Mouse (Mus musculus) kidney, postnatal 25 days (tissue): ENCODE results near the gene Creb3l2.

Experiments used
- DNase-seq, 2 experiments: peaks; one replicate each; pipeline ENCODE4 v3.0.0; 2021; ENCODE audit warnings: mixed read lengths in 2 of 2

The Creb3l2 gene

GRCm38 (mm10) chr6:37441251-37442011 lies 515 bp downstream of the Creb3l2 start:
- DNase-seq = no peak

- peak in 1 of 2 experiments; percentile 58 for DNase-seq
Measured at GRCm38 (mm10) chr6:37440491-37441250, 1.3 kb downstream of the Creb3l2 start.

DNA sequence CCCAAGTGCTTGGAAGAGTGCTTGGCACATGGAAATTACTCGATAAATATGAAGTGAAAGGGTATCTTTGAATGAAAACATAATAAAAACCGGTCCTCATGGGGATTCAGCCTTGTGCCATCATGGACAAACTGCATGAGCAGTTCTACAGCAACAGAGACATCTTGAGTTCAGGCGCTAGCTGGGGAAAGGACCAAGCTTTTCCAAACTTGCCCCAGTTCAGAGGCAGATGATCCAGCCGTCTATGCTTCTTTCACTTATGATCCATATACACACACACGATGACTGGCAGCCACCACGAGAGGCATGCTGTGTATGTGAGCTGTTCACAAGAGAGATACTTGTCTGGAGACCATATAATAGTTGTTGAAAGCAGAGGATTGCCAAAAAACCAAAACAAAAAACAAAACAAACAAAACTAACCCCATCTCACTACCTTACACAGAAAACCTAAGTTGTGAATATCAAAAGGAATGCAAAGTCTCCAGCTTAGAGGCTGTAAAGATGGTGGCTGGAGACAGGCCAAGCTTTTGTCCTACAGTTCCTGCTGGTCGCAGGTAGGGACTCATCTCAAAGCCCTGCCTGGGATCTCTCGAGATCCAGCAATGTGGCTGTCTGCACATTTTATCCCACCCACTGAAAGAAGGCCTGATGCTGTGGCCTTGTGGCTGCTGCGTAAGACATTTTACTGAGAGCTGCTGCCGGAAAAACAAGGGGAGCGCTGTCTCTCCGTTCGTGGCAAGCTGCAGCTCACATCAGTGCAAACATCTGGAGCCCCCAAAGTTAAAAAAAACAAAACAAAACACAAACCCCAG lies 2.1 kb downstream of the Creb3l2 start:
- DNase-seq = peak; percentile 57 to 65

- no peak for DNase-seq
Measured at GRCm38 (mm10) chr6:37438510-37438909, 3.4 kb downstream of the Creb3l2 start.

DNA sequence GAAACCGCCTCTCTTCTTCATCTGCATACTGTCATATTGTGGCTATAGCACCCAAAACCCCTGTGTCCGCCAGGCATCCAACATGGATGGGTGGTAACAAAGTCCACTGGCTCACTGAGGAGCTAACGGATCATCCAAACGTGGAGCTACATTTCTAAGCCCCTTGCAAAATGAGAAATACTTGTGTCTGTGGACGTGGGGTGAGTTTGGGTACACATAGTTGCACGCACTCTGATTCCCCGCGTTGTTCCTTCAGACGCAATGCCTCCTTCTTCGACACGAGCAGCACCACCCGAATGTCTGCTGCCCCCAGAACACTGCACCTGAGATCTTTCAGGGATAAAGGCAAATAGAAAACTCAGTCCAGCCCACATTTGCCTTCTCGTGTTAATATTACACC lies 4.9 kb downstream of the Creb3l2 start:
- no peak for DNase-seq

GRCm38 (mm10) chr6:37435391-37435790 lies 6.6 kb downstream of the Creb3l2 start:
- DNase-seq = no peak

DNA sequence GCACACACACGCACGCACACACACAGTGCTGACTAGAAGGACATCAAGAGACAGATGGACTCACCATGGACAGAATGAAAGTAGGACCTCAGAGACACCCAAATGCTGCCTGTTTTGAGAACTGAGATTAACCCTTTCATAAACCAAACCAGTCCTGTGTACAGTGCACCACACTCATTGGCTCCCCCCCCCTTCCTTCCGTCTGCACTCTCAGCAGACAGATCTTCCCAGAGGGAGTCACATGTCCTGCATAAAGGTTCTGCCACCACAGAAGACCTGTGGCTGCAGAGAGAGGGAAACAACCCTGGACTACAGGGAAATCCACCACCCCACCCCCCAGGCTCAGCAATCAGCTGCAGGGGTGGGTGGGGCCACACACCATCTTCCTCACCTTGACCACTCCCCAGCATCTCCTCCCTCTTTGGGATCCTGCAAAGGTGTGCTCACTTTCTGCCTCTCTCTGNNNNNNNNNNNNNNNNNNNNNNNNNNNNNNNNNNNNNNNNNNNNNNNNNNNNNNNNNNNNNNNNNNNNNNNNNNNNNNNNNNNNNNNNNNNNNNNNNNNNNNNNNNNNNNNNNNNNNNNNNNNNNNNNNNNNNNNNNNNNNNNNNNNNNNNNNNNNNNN lies 12.0 kb downstream of the Creb3l2 start:
- peak in 1 of 2 experiments; percentile 51 for DNase-seq

DNA sequence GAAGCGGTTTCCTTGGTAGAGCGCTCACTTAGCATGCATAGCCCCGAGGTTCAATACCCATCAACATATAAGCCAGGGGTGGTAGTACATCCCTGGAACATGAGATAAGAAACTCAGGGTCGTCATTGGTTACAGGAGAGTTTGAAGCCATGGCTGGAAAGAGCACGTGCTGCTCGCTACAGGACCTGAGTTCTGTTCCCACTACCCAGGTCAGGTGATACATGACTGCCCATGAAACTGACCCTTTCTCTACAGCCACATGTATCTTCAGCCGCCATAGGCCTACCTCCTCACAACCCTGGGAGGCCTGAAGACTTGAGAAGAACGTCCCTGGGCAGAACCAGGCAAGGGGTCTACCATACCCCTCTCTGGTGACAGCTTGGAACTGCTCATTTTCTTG lies 13.0 kb downstream of the Creb3l2 start:
- no peak for DNase-seq

- no peak for DNase-seq
Measured at GRCm38 (mm10) chr6:37428044-37428443, 13.9 kb downstream of the Creb3l2 start.

DNA sequence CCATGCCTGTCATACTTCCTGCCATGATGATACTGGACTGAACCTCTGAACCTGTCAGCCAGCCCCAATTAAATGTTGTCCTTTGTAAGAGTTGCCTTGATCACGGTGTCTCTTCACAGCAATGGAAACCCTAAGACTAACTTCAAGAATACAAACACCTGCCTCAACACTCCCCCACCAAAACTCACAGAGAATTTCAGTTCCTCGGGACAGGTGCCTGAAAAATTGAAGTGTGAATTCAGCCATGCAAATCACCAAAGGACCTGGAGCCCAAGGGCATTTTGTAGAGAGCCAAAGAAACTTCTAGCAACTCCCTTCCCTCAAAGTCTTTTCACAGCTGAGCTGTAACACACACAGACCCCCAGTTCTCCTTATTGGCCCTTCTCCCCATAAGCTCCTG lies 15.3 kb downstream of the Creb3l2 start:
- no peak for DNase-seq

GRCm38 (mm10) chr6:37425833-37426232 lies 16.1 kb downstream of the Creb3l2 start:
- DNase-seq = no peak

- no peak for DNase-seq
Measured at GRCm38 (mm10) chr6:37425075-37425474, 16.9 kb downstream of the Creb3l2 start.

DNA sequence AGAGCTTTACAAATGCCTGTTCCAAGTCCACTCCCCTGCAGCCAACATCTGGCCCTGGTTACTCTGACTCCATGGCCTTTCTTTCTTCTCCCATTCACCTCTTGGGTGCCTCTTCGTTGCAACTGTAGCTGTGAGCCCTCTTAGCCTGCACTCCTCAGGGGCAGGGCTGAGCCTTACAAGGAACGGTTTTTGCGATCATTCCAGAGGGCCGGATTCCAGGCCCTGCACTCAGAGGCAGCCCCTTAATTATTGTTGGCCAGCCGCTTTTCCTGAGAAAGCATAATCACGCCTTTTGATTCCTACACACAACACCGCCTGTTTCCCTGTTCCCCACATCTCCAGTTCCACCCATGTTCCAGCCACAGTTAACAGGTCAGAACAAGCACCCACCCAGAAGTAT lies 17.6 kb downstream of the Creb3l2 start:
- peak; percentile 41 to 58 for DNase-seq

DNA sequence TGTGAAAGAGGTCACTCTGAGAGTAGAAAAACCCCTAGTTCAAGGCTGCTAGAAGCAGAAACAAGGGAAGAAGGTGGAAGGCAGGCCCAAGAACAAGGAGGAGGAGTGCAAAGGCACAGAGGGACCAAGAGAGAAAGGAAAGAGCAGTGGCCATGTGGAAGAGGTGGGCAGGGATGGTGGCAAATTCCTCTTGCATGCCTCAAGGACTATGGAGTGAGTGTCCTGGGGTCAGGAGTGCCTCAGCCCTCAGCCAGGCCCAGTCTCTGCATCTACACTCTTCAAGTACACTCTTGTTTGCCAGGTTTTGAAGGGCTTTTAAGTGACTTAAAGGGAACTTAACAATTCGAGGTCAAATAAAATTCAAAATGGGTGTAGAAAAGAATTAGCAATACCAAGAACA lies 18.6 kb downstream of the Creb3l2 start:
- DNase-seq = no peak

DNA sequence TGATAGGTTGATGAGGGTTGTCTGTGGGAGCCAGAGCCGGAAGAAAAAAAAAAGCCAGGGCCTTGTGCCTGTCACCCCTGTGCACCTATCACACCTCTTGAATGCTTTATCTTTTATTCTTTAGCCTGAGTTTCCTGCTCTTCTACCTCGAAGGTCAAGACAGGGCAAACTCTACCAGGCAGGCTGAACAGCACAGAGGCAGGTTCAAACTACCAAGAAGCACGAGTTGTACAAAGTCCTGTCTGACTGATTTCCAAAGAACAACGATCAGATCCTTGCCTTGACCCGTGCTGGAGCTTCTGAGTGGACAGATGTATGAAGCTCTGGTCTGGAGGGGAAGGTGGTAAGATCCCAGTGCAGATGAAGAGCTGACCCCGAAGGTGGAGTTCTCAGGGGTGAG lies 20.8 kb downstream of the Creb3l2 start:
- peak; percentile 64 to 79 for DNase-seq

GRCm38 (mm10) chr6:37419445-37419941 lies 22.5 kb downstream of the Creb3l2 start:
- no peak for DNase-seq

GRCm38 (mm10) chr6:37418931-37419330 lies 23.0 kb downstream of the Creb3l2 start:
- no peak for DNase-seq

DNA sequence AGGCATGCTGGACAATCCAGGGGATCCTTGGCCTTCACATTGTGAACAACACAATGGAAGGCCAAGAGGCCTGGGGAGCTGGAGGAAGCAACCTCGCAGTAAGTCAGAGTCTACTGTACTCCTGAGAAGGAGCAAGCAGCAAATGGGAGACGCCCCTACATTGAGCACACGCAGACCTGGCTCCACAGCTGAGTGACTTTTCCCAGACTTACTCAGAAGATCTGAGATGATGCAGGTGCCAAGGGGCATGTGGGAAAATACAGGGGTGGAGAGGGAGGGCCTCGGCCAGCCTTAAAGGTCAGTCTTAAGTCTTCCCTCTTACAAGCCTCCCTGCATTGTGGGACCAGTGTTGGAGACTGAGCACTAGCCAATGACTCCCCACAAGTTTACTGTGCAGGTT lies 25.2 kb downstream of the Creb3l2 start:
- peak in 1 of 2 experiments; percentile 79 for DNase-seq

GRCm38 (mm10) chr6:37415505-37415904 lies 26.4 kb downstream of the Creb3l2 start:
- peak; percentile 31 to 71 for DNase-seq

GRCm38 (mm10) chr6:37415034-37415433 lies 26.9 kb downstream of the Creb3l2 start:
- DNase-seq = peak; percentile 85 to 91

GRCm38 (mm10) chr6:37414576-37414975 lies 27.4 kb downstream of the Creb3l2 start:
- DNase-seq = no peak

DNA sequence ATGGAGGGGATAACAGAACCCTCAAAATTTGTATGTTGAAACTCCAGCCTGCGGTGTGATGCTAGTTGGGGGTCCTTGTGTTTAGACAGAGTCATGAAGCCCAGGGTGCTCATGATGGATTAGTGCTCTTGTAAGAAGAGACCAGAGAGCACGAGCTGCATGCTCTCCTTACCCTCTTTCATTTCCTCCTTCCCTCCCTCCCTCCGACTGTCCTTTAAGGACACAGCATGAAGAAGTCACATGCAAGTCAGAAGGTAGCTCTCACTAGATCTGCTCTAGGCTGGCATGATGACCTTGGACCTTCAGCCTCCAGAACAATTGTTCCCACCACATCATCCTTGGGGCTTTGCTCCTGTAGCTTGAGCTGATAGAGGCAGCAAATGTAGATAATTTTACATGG lies 30.2 kb downstream of the Creb3l2 start:
- no peak for DNase-seq

GRCm38 (mm10) chr6:37409829-37410228 lies 32.1 kb downstream of the Creb3l2 start:
- DNase-seq = no peak
